Mouse (Mus musculus) kidney, embryonic 15.5 days (tissue): ENCODE results near the gene Gm20431. TPM values are rescaled to one million over a fixed set of nuclear protein-coding genes. Genes with fewer than 3 reads are reported as not detected.

ENCODE experiments used
- ATAC-seq: fragments of 200-750 bp; cut with Nextera tagmentation; replicated peaks from 2 replicates; pipeline ENCODE4 v1.8.0; 2017; ENCODE audit warnings: moderate TSS enrichment; ENCODE audit not compliant: low FRiP score
- H3K27ac ChIP-seq: fragments of 300-500 bp; sonication (generic); 2 replicates; pipeline ENCODE4 v1.5.1; 2015; ENCODE audit warnings: mild to moderate bottlenecking, inconsistent platforms
- H3K27me3 ChIP-seq: fragments of 300-500 bp; sonication (generic); 2 replicates; pipeline ENCODE4 v1.6.1; 2015; ENCODE audit warnings: inconsistent platforms
- H3K36me3 ChIP-seq: fragments of 300-500 bp; sonication (generic); 2 replicates; pipeline ENCODE4 v1.6.1; 2015; ENCODE audit warnings: inconsistent platforms
- H3K4me1 ChIP-seq: fragments of 300-500 bp; sonication (generic); 2 replicates; pipeline ENCODE4 v1.6.1; 2015; ENCODE audit warnings: inconsistent platforms
- H3K4me2 ChIP-seq: fragments of 300-500 bp; sonication (generic); 2 replicates; pipeline ENCODE4 v1.6.1; 2015; ENCODE audit warnings: moderate library complexity, mild to moderate bottlenecking, inconsistent platforms
- H3K4me3 ChIP-seq: fragments of 300-500 bp; sonication (generic); replicated peaks from 2 replicates; pipeline ENCODE4 v1.5.1; 2015; ENCODE audit warnings: mild to moderate bottlenecking, inconsistent platforms
- H3K9ac ChIP-seq: fragments of 300-500 bp; sonication (generic); 2 replicates; pipeline ENCODE4 v1.6.1; 2015; ENCODE audit warnings: mild to moderate bottlenecking, inconsistent platforms
- H3K9me3 ChIP-seq: fragments of 300-500 bp; sonication (generic); replicated peaks from 2 replicates; pipeline ENCODE4 v1.6.1; 2016; ENCODE audit warnings: inconsistent platforms
- WGBS: fragments of 180-500 bp; shearing (Covaris S2); methylation state at CpG from one replicate; pipeline ENCODE4 v1.1.7; 2015; ENCODE audit warnings: mixed read lengths; 5-methylcytosine and 5-hydroxymethylcytosine counted together
- polyA plus RNA-seq: library from polyadenylated mRNA; unstranded; fragments of >200 nt; fragmentation: Nextera tagmentation; extraction: Ambion mirVana; gene quantifications from 2 replicates; pipeline ENCODE4 v1.2.1, GENCODE M21; 2015

Gene Gm20431
- polyA plus RNA-seq, 1 experiment from 2014 or later = 12.1 TPM

GRCm38 (mm10) chr2:167688126-167688497, 26.8 kb upstream of the Gm20431 start:
- 0 out of 2 replicates have a peak overlapping the region, but pooled peaks have one; percentile 76 for H3K27ac ChIP-seq
- H3K36me3 ChIP-seq = no peaks in the 10 kb centered on the region
- H3K9ac ChIP-seq = peak overlapping the region; percentile 66; the same call in 1 of the 2 replicates
- WGBS = 23% methylated on average over 12 of the region's 12 CpGs
- peaks cover 36% of the 10 kb centered on the region for H3K4me1 ChIP-seq
- ATAC-seq = no peak
- peak overlapping the region; percentile 78 for H3K4me3 ChIP-seq
- peak overlapping the region; percentile 99 for H3K4me2 ChIP-seq
- no peaks in the 10 kb centered on the region for H3K9me3 ChIP-seq
- peaks cover 25% of the 10 kb centered on the region for H3K27me3 ChIP-seq

- Histone ChIP-seq H3K27ac (no peak overlapping the region), H3K9ac (no peak overlapping the region), H3K4me1 (peaks cover 36% of the 10 kb centered on the region), H3K4me3 (no peak overlapping the region), H3K9me3 (no peaks in the 10 kb centered on the region), H3K36me3 (no peaks in the 10 kb centered on the region), H3K4me2 (no peak overlapping the region), H3K27me3 (peaks cover 25% of the 10 kb centered on the region)
- 60% methylated on average over 11 of the region's 11 CpGs for WGBS
- no peak for ATAC-seq
These were observed 26.4 kb upstream of the Gm20431 start for GRCm38 (mm10) chr2:167687651-167688101.

GRCm38 (mm10) chr2:167687250-167687586, 25.9 kb upstream of the Gm20431 start:
- Histone ChIP-seq H3K4me2 (no peak overlapping the region), H3K36me3 (no peaks in the 10 kb centered on the region), H3K9me3 (no peaks in the 10 kb centered on the region), H3K27ac (no peak overlapping the region), H3K4me1 (peaks cover 36% of the 10 kb centered on the region), H3K27me3 (peaks cover 25% of the 10 kb centered on the region), H3K9ac (no peak overlapping the region), H3K4me3 (no peak overlapping the region)
- 89% methylated on average over 4 of the region's 4 CpGs for WGBS
- no peak for ATAC-seq

- Histone ChIP-seq H3K36me3 (no peaks in the 10 kb centered on the region), H3K9ac (no peak overlapping the region), H3K4me1 (peaks cover 32% of the 10 kb centered on the region), H3K9me3 (no peaks in the 10 kb centered on the region), H3K27me3 (peaks cover 25% of the 10 kb centered on the region), H3K4me2 (no peak overlapping the region), H3K27ac (no peak overlapping the region), H3K4me3 (no peak overlapping the region)
- WGBS = 63% methylated on average over 16 of the region's 16 CpGs
- ATAC-seq = no peak
These were observed 25.3 kb upstream of the Gm20431 start for GRCm38 (mm10) chr2:167686382-167687249.

- WGBS = 80% methylated on average over 3 of the region's 3 CpGs
- Histone ChIP-seq H3K4me1 (peaks cover 25% of the 10 kb centered on the region), H3K9me3 (no peaks in the 10 kb centered on the region), H3K27ac (no peak overlapping the region), H3K4me3 (no peak overlapping the region), H3K27me3 (peaks cover 25% of the 10 kb centered on the region), H3K9ac (no peak overlapping the region), H3K36me3 (no peaks in the 10 kb centered on the region), H3K4me2 (no peak overlapping the region)
- no peak for ATAC-seq
These were observed 24.6 kb upstream of the Gm20431 start for GRCm38 (mm10) chr2:167685865-167686264.

- H3K4me1 ChIP-seq = peaks cover 21% of the 10 kb centered on the region
- ATAC-seq = no peak
- peaks cover 25% of the 10 kb centered on the region for H3K27me3 ChIP-seq
- no peak overlapping the region for H3K4me3 ChIP-seq
- no peaks in the 10 kb centered on the region for H3K9me3 ChIP-seq
- H3K36me3 ChIP-seq = no peaks in the 10 kb centered on the region
- H3K9ac ChIP-seq = no peak overlapping the region
- WGBS = 7% methylated on average over 8 of the region's 8 CpGs
- H3K4me2 ChIP-seq = no peak overlapping the region
- no peak overlapping the region for H3K27ac ChIP-seq
These were observed 23.8 kb upstream of the Gm20431 start for GRCm38 (mm10) chr2:167685137-167685536.

GRCm38 (mm10) chr2:167683721-167684120, 22.4 kb upstream of the Gm20431 start:
- ATAC-seq = no peak
- Histone ChIP-seq H3K4me2 (no peak overlapping the region), H3K27ac (no peak overlapping the region), H3K9me3 (no peaks in the 10 kb centered on the region), H3K4me3 (no peak overlapping the region), H3K4me1 (peaks cover 13% of the 10 kb centered on the region), H3K9ac (no peak overlapping the region), H3K36me3 (no peaks in the 10 kb centered on the region), H3K27me3 (peaks cover 19% of the 10 kb centered on the region)
- 68% methylated on average over 3 of the region's 3 CpGs for WGBS

GRCm38 (mm10) chr2:167680657-167681056, 19.4 kb upstream of the Gm20431 start:
- ATAC-seq = no peak
- Histone ChIP-seq H3K36me3 (no peaks in the 10 kb centered on the region), H3K9me3 (no peaks in the 10 kb centered on the region), H3K4me1 (0 out of 2 replicates have a peak, but pooled peaks cover 6% of the 10 kb centered on the region), H3K27ac (no peak overlapping the region), H3K4me3 (no peak overlapping the region), H3K4me2 (no peak overlapping the region), H3K9ac (no peak overlapping the region), H3K27me3 (peaks cover 2% of the 10 kb centered on the region; the same call in 1 of the 2 replicates)
- 57% methylated on average over 5 of the region's 5 CpGs for WGBS

- H3K4me1 ChIP-seq = 0 out of 2 replicates have a peak, but pooled peaks cover 6% of the 10 kb centered on the region
- no peak overlapping the region for H3K4me3 ChIP-seq
- no peak overlapping the region for H3K27ac ChIP-seq
- ATAC-seq = peak; percentile 63
- WGBS = 2% methylated on average over 13 of the region's 13 CpGs
- H3K27me3 ChIP-seq = 0 out of 2 replicates have a peak, but pooled peaks cover 2% of the 10 kb centered on the region
- H3K36me3 ChIP-seq = no peaks in the 10 kb centered on the region
- no peak overlapping the region for H3K4me2 ChIP-seq
- H3K9me3 ChIP-seq = no peaks in the 10 kb centered on the region
- H3K9ac ChIP-seq = no peak overlapping the region
These were observed 18.7 kb upstream of the Gm20431 start for GRCm38 (mm10) chr2:167679902-167680430.

- no peak for ATAC-seq
- Histone ChIP-seq H3K27me3 (no peaks in the 10 kb centered on the region), H3K36me3 (no peaks in the 10 kb centered on the region), H3K27ac (no peak overlapping the region), H3K4me1 (0 out of 2 replicates have a peak, but pooled peaks cover 6% of the 10 kb centered on the region), H3K9ac (no peak overlapping the region), H3K9me3 (no peaks in the 10 kb centered on the region), H3K4me3 (no peak overlapping the region), H3K4me2 (no peak overlapping the region)
- WGBS = 49% methylated on average over 5 of the region's 5 CpGs
These were observed 17.3 kb upstream of the Gm20431 start for GRCm38 (mm10) chr2:167678600-167678999.

GRCm38 (mm10) chr2:167675120-167675909, 14.0 kb upstream of the Gm20431 start:
- peaks cover 10% of the 10 kb centered on the region for H3K4me1 ChIP-seq
- no peak overlapping the region for H3K4me3 ChIP-seq
- H3K36me3 ChIP-seq = no peaks in the 10 kb centered on the region
- H3K27ac ChIP-seq = no peak overlapping the region
- H3K4me2 ChIP-seq = no peak overlapping the region
- H3K27me3 ChIP-seq = no peaks in the 10 kb centered on the region
- WGBS = 38% methylated on average over 14 of the region's 14 CpGs
- no peaks in the 10 kb centered on the region for H3K9me3 ChIP-seq
- no peak overlapping the region for H3K9ac ChIP-seq
- ATAC-seq = no peak

- no peaks in the 10 kb centered on the region for H3K36me3 ChIP-seq
- peaks cover 4% of the 10 kb centered on the region for H3K4me1 ChIP-seq
- H3K4me3 ChIP-seq = no peak overlapping the region
- no peak overlapping the region for H3K27ac ChIP-seq
- H3K27me3 ChIP-seq = no peaks in the 10 kb centered on the region
- WGBS = 35% methylated on average over 13 of the region's 13 CpGs
- ATAC-seq = no peak
- H3K9me3 ChIP-seq = no peaks in the 10 kb centered on the region
- peak overlapping the region; percentile 28; the same call in 1 of the 2 replicates for H3K4me2 ChIP-seq
- H3K9ac ChIP-seq = no peak overlapping the region
These were observed 11.0 kb upstream of the Gm20431 start for GRCm38 (mm10) chr2:167672212-167672685.
